Mouse (Mus musculus) kidney, adult 2 months (tissue): ENCODE results near the gene Nkiras2.

Source experiments
- CTCF ChIP-seq: fragments of 200-500 bp; conservative IDR thresholded peaks from 2 replicates; pipeline ENCODE4 v1.5.1; 2011; ENCODE audit warnings: low read depth, mild to moderate bottlenecking, control low read depth, low read length, moderate library complexity, mixed read lengths; ENCODE audit not compliant: insufficient read depth, insufficient read length
- POLR2A ChIP-seq: fragments of 200-500 bp; IDR thresholded peaks from one replicate; pipeline ENCODE4 v1.6.1; 2011; ENCODE audit warnings: low read depth, low read length, control low read depth

GRCm38 (mm10) chr11:100576256-100576655, 42.8 kb upstream of the Nkiras2 start:
- TF ChIP-seq POLR2A (no peak), CTCF (no peak)
